Mouse (Mus musculus) CH12.LX (cell line): ENCODE data around the gene Cyp27a1. TPM values are rescaled to one million over a fixed set of nuclear protein-coding genes. Genes with fewer than 3 reads are reported as not detected.

Source experiments
- DNase-seq: peaks from one replicate; pipeline ENCODE4 v3.0.0-alpha.2; 2013; ENCODE audit errors: extremely low read depth
- H3K27ac ChIP-seq: 2 replicates; pipeline ENCODE4 v1.5.1; 2012; ENCODE audit warnings: low read depth, mild to moderate bottlenecking, control low read depth, moderate library complexity; ENCODE audit not compliant: insufficient read depth
- H3K27me3 ChIP-seq: replicated peaks from 2 replicates; pipeline ENCODE3; 2012; ENCODE audit warnings: inconsistent platforms
- H3K36me3 ChIP-seq, 2 experiments: replicated peaks in 1 of 2; 2 replicates each; pipeline versions ENCODE3 to v1.6.1; 2012; ENCODE audit warnings: inconsistent platforms in 1 of 2, low read length in 1 of 2, mild to moderate bottlenecking in 1 of 2, mixed read lengths in 1 of 2, moderate library complexity in 1 of 2; ENCODE audit not compliant: control insufficient read depth in 1 of 2, insufficient read depth in 1 of 2
- H3K4me1 ChIP-seq, 2 experiments: 2 replicates each; pipeline ENCODE4 v1.6.1; 2012; ENCODE audit warnings: inconsistent platforms in 1 of 2, moderate library complexity in 1 of 2; ENCODE audit not compliant: insufficient read depth in 2 of 2, control insufficient read depth in 1 of 2
- H3K4me2 ChIP-seq: 2 replicates; pipeline ENCODE4 v1.6.1; 2012; ENCODE audit warnings: low read depth, mild to moderate bottlenecking, control low read depth; ENCODE audit not compliant: poor library complexity, insufficient read depth, severe bottlenecking
- H3K4me3 ChIP-seq, 3 experiments: fragments of 150-350 bp in 1 of 3; sonication (generic) in 1 of 3; replicated peaks in 1 of 3; 2 replicates each; pipeline versions ENCODE3 to v1.5.1; 2011 to 2012; ENCODE audit warnings: low read depth in 2 of 3, low read length in 2 of 3, mild to moderate bottlenecking in 2 of 3, moderate library complexity in 2 of 3, control low read depth in 1 of 3, improper control_type of control experiment in 1 of 3, inconsistent platforms in 1 of 3, mixed read lengths in 1 of 3; ENCODE audit not compliant: poor library complexity in 1 of 3
- H3K79me2 ChIP-seq: replicated peaks from 2 replicates; pipeline ENCODE4 v1.6.1; 2012; ENCODE audit warnings: mild to moderate bottlenecking, moderate library complexity; ENCODE audit not compliant: control insufficient read depth, poor library complexity, insufficient read depth, severe bottlenecking; ENCODE audit errors: extremely low read depth
- H3K9ac ChIP-seq: 2 replicates; pipeline ENCODE4 v1.6.1; 2012; ENCODE audit warnings: low read depth, mild to moderate bottlenecking, control low read depth, moderate library complexity; ENCODE audit not compliant: insufficient read depth
- H3K9me3 ChIP-seq: replicated peaks from 2 replicates; pipeline ENCODE3; 2012; ENCODE audit warnings: low read length, inconsistent platforms, mixed read lengths
- CHD1 ChIP-seq: IDR thresholded peaks from 2 replicates; pipeline ENCODE4 v1.6.1; 2012; ENCODE audit warnings: low read depth, low read length, improper control_type of control experiment, inconsistent platforms
- CTCF ChIP-seq, 2 experiments: IDR thresholded peaks in 1 of 2; conservative IDR thresholded peaks in 1 of 2; 2 replicates each; pipeline ENCODE4 v1.5.1; 2011 to 2012; ENCODE audit warnings: low read depth in 2 of 2, low read length in 2 of 2, improper control_type of control experiment in 1 of 2, inconsistent platforms in 1 of 2, mild to moderate bottlenecking in 1 of 2, moderate library complexity in 1 of 2
- ETS1 ChIP-seq: conservative IDR thresholded peaks from 2 replicates; pipeline ENCODE4 v1.6.1; 2012; ENCODE audit warnings: low read depth, mild to moderate bottlenecking, inconsistent platforms, low read length, improper control_type of control experiment, moderate library complexity
- HCFC1 ChIP-seq: IDR thresholded peaks from 2 replicates; pipeline ENCODE4 v1.6.1; 2012; ENCODE audit warnings: low read depth, mild to moderate bottlenecking, inconsistent platforms, low read length, improper control_type of control experiment
- KAT2A ChIP-seq: IDR thresholded peaks from 2 replicates; pipeline ENCODE4 v1.6.1; 2012; ENCODE audit warnings: low read length, improper control_type of control experiment, inconsistent platforms; ENCODE audit not compliant: insufficient replicate concordance
- MAX ChIP-seq: IDR thresholded peaks from 2 replicates; pipeline ENCODE4 v1.6.1; 2011; ENCODE audit warnings: low read length, improper control_type of control experiment
- MAZ ChIP-seq: IDR thresholded peaks from 2 replicates; pipeline ENCODE4 v1.6.1; 2012; ENCODE audit warnings: low read depth, mild to moderate bottlenecking, inconsistent platforms, low read length, improper control_type of control experiment, moderate library complexity
- MEF2A ChIP-seq: IDR thresholded peaks from 2 replicates; pipeline ENCODE4 v1.6.1; 2014; ENCODE audit warnings: low read depth, mild to moderate bottlenecking, inconsistent platforms, low read length, improper control_type of control experiment, borderline replicate concordance
- MXI1 ChIP-seq: IDR thresholded peaks from 2 replicates; pipeline ENCODE4 v1.6.1; 2011; ENCODE audit warnings: mild to moderate bottlenecking, low read depth, low read length, improper control_type of control experiment
- MYC ChIP-seq: IDR thresholded peaks from 2 replicates; pipeline ENCODE4 v1.6.1; 2011; ENCODE audit warnings: low read depth, mild to moderate bottlenecking, improper control_type of control experiment, low read length
- NRF1 ChIP-seq: IDR thresholded peaks from 2 replicates; pipeline ENCODE4 v1.6.1; 2014; ENCODE audit warnings: low read depth, mild to moderate bottlenecking, inconsistent platforms, low read length, improper control_type of control experiment, moderate library complexity
- PAX5 ChIP-seq: IDR thresholded peaks from 2 replicates; pipeline ENCODE4 v1.6.1; 2012; ENCODE audit warnings: low read length, inconsistent platforms, mixed read lengths
- POLR2A ChIP-seq: IDR thresholded peaks from 2 replicates; pipeline ENCODE4 v1.6.1; 2011; ENCODE audit warnings: low read depth, mild to moderate bottlenecking, improper control_type of control experiment, low read length
- RAD21 ChIP-seq: IDR thresholded peaks from 2 replicates; pipeline ENCODE4 v1.6.1; 2011; ENCODE audit warnings: low read depth, mild to moderate bottlenecking, low read length, improper control_type of control experiment, moderate library complexity
- SMC3 ChIP-seq: IDR thresholded peaks from 2 replicates; pipeline ENCODE4 v1.6.1; 2011; ENCODE audit warnings: low read depth, low read length, improper control_type of control experiment
- USF2 ChIP-seq: conservative IDR thresholded peaks from 2 replicates; pipeline ENCODE4 v1.6.1; 2011; ENCODE audit warnings: low read depth, low read length, improper control_type of control experiment
- ZMIZ1 ChIP-seq: IDR thresholded peaks from 2 replicates; pipeline ENCODE4 v1.6.1; 2012; ENCODE audit warnings: low read depth, mild to moderate bottlenecking, inconsistent platforms, low read length, improper control_type of control experiment
- dilution Hi-C: fragments of 300-500 bp; cut with MboI; formaldehyde crosslinking; loops from 2 replicates; pipeline ENCODE4 v1.14.3; 2020; ENCODE audit warnings: low sequenced_read_pairs; ENCODE audit not compliant: extremely low pct_unique_long_range_greater_than_20kb, extremely low pct_ligation_motif_present
- in situ Hi-C: fragments of 300-500 bp; cut with MboI; formaldehyde crosslinking; loops from 3 replicates; pipeline ENCODE4 v1.14.3; 2019; ENCODE audit warnings: low sequenced_read_pairs, low pct_ligation_motif_present, low pct_unique_long_range_greater_than_20kb, mixed read lengths
- polyA plus RNA-seq: library from polyadenylated mRNA; unstranded; fragments of >175 nt; gene quantifications from 2 replicates; pipeline ENCODE4 v1.2.1, GENCODE M21; 2012; ENCODE audit warnings: low read depth; ENCODE audit not compliant: insufficient read length
- total RNA-seq, 2 experiments: library from RNA; depleted of rRNA; stranded (reverse); fragments of 300-350 nt in 1 of 2; fragments of >200 nt in 1 of 2; gene quantifications; 2 replicates each; pipeline ENCODE4 v1.2.3; 2012 to 2014

Cyp27a1 gene
- total and polyA plus RNA-seq, 3 experiments: not detected

DNA sequence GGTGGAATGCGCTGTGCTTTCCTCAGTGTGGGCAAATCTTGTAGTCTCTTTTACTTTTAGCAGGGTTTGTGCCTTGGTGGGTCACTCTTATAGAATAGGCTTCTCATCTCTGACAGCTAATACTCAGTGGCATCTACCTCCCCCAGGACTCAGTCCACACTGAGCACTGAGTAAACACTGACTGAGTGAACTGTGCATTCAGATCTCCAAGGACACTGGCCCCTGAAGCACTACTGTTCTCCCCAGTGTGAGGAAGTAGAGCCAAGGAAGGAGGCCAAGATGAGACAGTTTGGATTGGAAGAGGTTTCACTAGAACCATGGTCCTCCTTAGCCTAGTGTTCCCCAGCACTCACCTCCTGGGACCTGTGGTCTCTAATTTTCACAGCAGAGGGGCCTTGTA, 15.0 kb upstream of the Cyp27a1 start:
- Histone ChIP-seq H3K4me3 (no peak overlapping the region), H3K9ac (no peak overlapping the region), H3K4me2 (no peak overlapping the region), H3K4me1 (peaks cover 5 to 23% of the 10 kb centered on the region in 2 experiments), H3K27me3 (no peaks in the 10 kb centered on the region), H3K79me2 (no peaks in the 10 kb centered on the region), H3K9me3 (no peaks in the 10 kb centered on the region), H3K27ac (no peak overlapping the region), H3K36me3 (peaks cover 51 to 86% of the 10 kb centered on the region in 2 experiments)
- dilution Hi-C loops (no loop called here), in situ Hi-C loops (no loop called here)
- no peak for DNase-seq
- TF ChIP-seq SMC3 (no peak), HCFC1 (no peak), CTCF (conservative IDR thresholded peaks at IDR 0.05 in 1 of 2, IDR thresholded peaks at IDR 0.05 in 1 of 2; ENCODE audit: low read depth in 2 of 2, low read length in 2 of 2) (no peak), ETS1 (no peak), CHD1 (no peak), MAX (no peak), MEF2A (no peak), RAD21 (no peak), POLR2A (no peak), USF2 (no peak)

DNA sequence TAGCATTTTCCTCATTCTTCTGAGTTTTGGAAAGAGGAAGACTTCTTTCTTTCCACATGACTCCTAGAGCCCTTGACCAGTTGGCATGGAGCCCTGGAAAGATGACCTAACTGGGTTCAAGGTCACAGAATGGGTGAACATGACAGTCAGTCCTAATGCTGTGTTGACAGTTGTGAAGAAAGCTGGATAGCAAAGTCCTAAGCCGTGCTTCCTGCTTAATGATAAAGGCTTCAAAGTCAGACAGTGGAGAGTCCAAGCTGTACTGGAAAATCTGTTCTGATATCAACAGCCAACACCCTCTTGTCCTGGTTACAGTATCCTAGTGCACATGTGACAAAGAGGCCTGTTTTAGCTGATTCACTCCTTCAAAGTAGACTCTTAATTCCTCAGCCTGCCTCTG, 14.6 kb upstream of the Cyp27a1 start:
- dilution Hi-C loops (no loop called here), in situ Hi-C loops (no loop called here)
- H3K4me3 ChIP-seq: no peak overlapping the region
- H3K27ac ChIP-seq: no peak overlapping the region
- no peak for DNase-seq
- peaks cover 49 to 82% of the 10 kb centered on the region in 2 experiments for H3K36me3 ChIP-seq
- H3K79me2 ChIP-seq: no peaks in the 10 kb centered on the region
- H3K4me1 ChIP-seq: peaks cover 5 to 23% of the 10 kb centered on the region in 2 experiments
- no peak overlapping the region for H3K4me2 ChIP-seq
- TF ChIP-seq KAT2A (no peak), MXI1 (no peak), PAX5 (no peak), MYC (no peak), CHD1 (no peak), CTCF (conservative IDR thresholded peaks at IDR 0.05 in 1 of 2, IDR thresholded peaks at IDR 0.05 in 1 of 2; ENCODE audit: low read depth in 2 of 2, low read length in 2 of 2) (no peak), ZMIZ1 (no peak), MAZ (no peak), USF2 (no peak), NRF1 (no peak)
- no peaks in the 10 kb centered on the region for H3K27me3 ChIP-seq
- no peak overlapping the region for H3K9ac ChIP-seq
- H3K9me3 ChIP-seq: no peaks in the 10 kb centered on the region
